Mouse (Mus musculus): ENCODE data around the gene 1700001C19Rik. TPM values are rescaled to one million over a fixed set of nuclear protein-coding genes. Genes with fewer than 3 reads are reported as not detected.

1700001C19Rik gene
- total and polyA plus RNA-seq, 3 experiments, result not detected

- peaks cover 12% of the 10 kb centered on the region for H3K27me3 ChIP-seq (replicated peaks)
- no peaks in the 10 kb centered on the region for H3K9me3 ChIP-seq (replicated peaks; ENCODE audit: low read length)
- H3K4me2 ChIP-seq (ENCODE audit: insufficient read depth, low read depth, poor library complexity, severe bottlenecking), result peak overlapping the region; percentile 35; the same call in 1 of the 2 replicates
- no peak overlapping the region for H3K27ac ChIP-seq (ENCODE audit: insufficient read depth, low read depth)
- in situ Hi-C loops (cut with MboI; ENCODE audit: low pct_ligation_motif_present, low pct_unique_long_range_greater_than_20kb, low sequenced_read_pairs), result no loop called here
- H3K36me3 ChIP-seq (replicated peaks in 1 of 2; ENCODE audit: control insufficient read depth in 1 of 2, insufficient read depth in 1 of 2, low read length in 1 of 2), result no peaks in the 10 kb centered on the region
- H3K4me1 ChIP-seq (ENCODE audit: control insufficient read depth in 1 of 2, insufficient read depth in 2 of 2), result peaks cover 14 to 49% of the 10 kb centered on the region in 2 experiments
- peak; percentile 65 for DNase-seq (ENCODE audit: extremely low read depth)
- H3K9ac ChIP-seq (ENCODE audit: insufficient read depth, low read depth), result no peak overlapping the region
- no peak overlapping the region for H3K4me3 ChIP-seq (replicated peaks in 1 of 3; ENCODE audit: low read depth in 2 of 3, low read length in 2 of 3, poor library complexity in 1 of 3)
- dilution Hi-C loops (cut with MboI; ENCODE audit: extremely low pct_ligation_motif_present, extremely low pct_unique_long_range_greater_than_20kb, low sequenced_read_pairs), result no loop called here
- no peaks in the 10 kb centered on the region for H3K79me2 ChIP-seq (replicated peaks; ENCODE audit: control insufficient read depth, extremely low read depth, insufficient read depth, poor library complexity, severe bottlenecking)
- TF ChIP-seq IRF4 (IDR thresholded peaks at IDR 0.05; ENCODE audit: low read depth, low read length), result peak; percentile 21; the same call in 1 of the 2 replicates
- TF ChIP-seq EP300 (IDR thresholded peaks at IDR 0.05; ENCODE audit: low read length), result no peak
- TF ChIP-seq BHLHE40 (IDR thresholded peaks at IDR 0.05; ENCODE audit: low read depth, low read length), result peak; percentile 89
- TF ChIP-seq TCF12 (IDR thresholded peaks at IDR 0.05; ENCODE audit: low read depth, low read length), result peak; percentile 42; the same call in 1 of the 2 replicates
Observed at GRCm38 (mm10) chr17:47462728-47463388, 25.7 kb upstream of the 1700001C19Rik start.

- dilution Hi-C loops (cut with MboI; ENCODE audit: extremely low pct_ligation_motif_present, extremely low pct_unique_long_range_greater_than_20kb, low sequenced_read_pairs) (no loop called here), in situ Hi-C loops (cut with MboI; ENCODE audit: low pct_ligation_motif_present, low pct_unique_long_range_greater_than_20kb, low sequenced_read_pairs) (no loop called here)
- no peak for DNase-seq (ENCODE audit: extremely low read depth)
- no peaks in the 10 kb centered on the region for H3K9me3 ChIP-seq (replicated peaks; ENCODE audit: low read length)
- no peaks in the 10 kb centered on the region for H3K79me2 ChIP-seq (replicated peaks; ENCODE audit: control insufficient read depth, extremely low read depth, insufficient read depth, poor library complexity, severe bottlenecking)
- H3K27me3 ChIP-seq (replicated peaks), result peaks cover 7% of the 10 kb centered on the region
- H3K36me3 ChIP-seq (replicated peaks in 1 of 2; ENCODE audit: control insufficient read depth in 1 of 2, insufficient read depth in 1 of 2, low read length in 1 of 2), result no peaks in the 10 kb centered on the region
- no peak overlapping the region for H3K4me2 ChIP-seq (ENCODE audit: insufficient read depth, low read depth, poor library complexity, severe bottlenecking)
- no peak overlapping the region for H3K4me3 ChIP-seq (replicated peaks in 1 of 3; ENCODE audit: low read depth in 2 of 3, low read length in 2 of 3, poor library complexity in 1 of 3)
- H3K9ac ChIP-seq (ENCODE audit: insufficient read depth, low read depth), result no peak overlapping the region
- H3K27ac ChIP-seq (ENCODE audit: insufficient read depth, low read depth), result no peak overlapping the region
- TF ChIP-seq MEF2A (IDR thresholded peaks at IDR 0.05; ENCODE audit: borderline replicate concordance, low read depth, low read length) (no peak), ZKSCAN1 (IDR thresholded peaks at IDR 0.05; ENCODE audit: borderline replicate concordance, low read depth, low read length) (no peak), POLR2AphosphoS2 (IDR thresholded peaks at IDR 0.05; ENCODE audit: low read depth, low read length) (no peak), JUN (IDR thresholded peaks at IDR 0.05; ENCODE audit: insufficient read depth, low read depth, low read length) (no peak), POLR2A (IDR thresholded peaks at IDR 0.05; ENCODE audit: low read depth, low read length) (no peak), ETS1 (conservative IDR thresholded peaks at IDR 0.05; ENCODE audit: low read depth, low read length) (no peak), MXI1 (IDR thresholded peaks at IDR 0.05; ENCODE audit: low read depth, low read length) (no peak), MAFK (IDR thresholded peaks at IDR 0.05; ENCODE audit: insufficient replicate concordance, low read length) (no peak), SIN3A (IDR thresholded peaks at IDR 0.05; ENCODE audit: low read length) (no peak)
- peaks cover 14 to 49% of the 10 kb centered on the region in 2 experiments for H3K4me1 ChIP-seq (ENCODE audit: control insufficient read depth in 1 of 2, insufficient read depth in 2 of 2)
Observed at GRCm38 (mm10) chr17:47462209-47462608, 25.0 kb upstream of the 1700001C19Rik start.

GRCm38 (mm10) chr17:47461688-47462087 lies 24.5 kb upstream of the 1700001C19Rik start:
- Histone ChIP-seq H3K79me2 (replicated peaks; ENCODE audit: control insufficient read depth, extremely low read depth, insufficient read depth, poor library complexity, severe bottlenecking) (no peaks in the 10 kb centered on the region), H3K4me1 (ENCODE audit: control insufficient read depth in 1 of 2, insufficient read depth in 2 of 2) (peaks cover 15 to 49% of the 10 kb centered on the region in 2 experiments), H3K27me3 (replicated peaks) (peaks cover 2% of the 10 kb centered on the region), H3K36me3 (replicated peaks in 1 of 2; ENCODE audit: control insufficient read depth in 1 of 2, insufficient read depth in 1 of 2, low read length in 1 of 2) (no peaks in the 10 kb centered on the region), H3K4me3 (replicated peaks in 1 of 3; ENCODE audit: low read depth in 2 of 3, low read length in 2 of 3, poor library complexity in 1 of 3) (no peak overlapping the region), H3K4me2 (ENCODE audit: insufficient read depth, low read depth, poor library complexity, severe bottlenecking) (no peak overlapping the region), H3K27ac (ENCODE audit: insufficient read depth, low read depth) (no peak overlapping the region), H3K9ac (ENCODE audit: insufficient read depth, low read depth) (no peak overlapping the region), H3K9me3 (replicated peaks; ENCODE audit: low read length) (no peaks in the 10 kb centered on the region)
- in situ Hi-C loops (cut with MboI; ENCODE audit: low pct_ligation_motif_present, low pct_unique_long_range_greater_than_20kb, low sequenced_read_pairs), result no loop called here
- TF ChIP-seq ZMIZ1 (IDR thresholded peaks at IDR 0.05; ENCODE audit: low read depth, low read length), result no peak
- no peak for TF ChIP-seq ZC3H11A (IDR thresholded peaks at IDR 0.05; ENCODE audit: low read depth, low read length)
- no peak for TF ChIP-seq ZNF384 (IDR thresholded peaks at IDR 0.05; ENCODE audit: low read depth, low read length)
- TF ChIP-seq NRF1 (IDR thresholded peaks at IDR 0.05; ENCODE audit: low read depth, low read length), result no peak
- no peak for TF ChIP-seq NELFE (IDR thresholded peaks at IDR 0.05; ENCODE audit: low read depth, low read length)
- TF ChIP-seq CHD2 (IDR thresholded peaks at IDR 0.05; ENCODE audit: low read length), result no peak
- no peak for TF ChIP-seq SIN3A (IDR thresholded peaks at IDR 0.05; ENCODE audit: low read length)
- no peak for TF ChIP-seq HCFC1 (IDR thresholded peaks at IDR 0.05; ENCODE audit: low read depth, low read length)
- TF ChIP-seq USF2 (conservative IDR thresholded peaks at IDR 0.05; ENCODE audit: low read depth, low read length), result no peak
- TF ChIP-seq TBP (conservative IDR thresholded peaks at IDR 0.05; ENCODE audit: low read depth, low read length), result no peak
- no peak for TF ChIP-seq SMC3 (IDR thresholded peaks at IDR 0.05; ENCODE audit: low read depth, low read length)
- no peak for TF ChIP-seq ETS1 (conservative IDR thresholded peaks at IDR 0.05; ENCODE audit: low read depth, low read length)
- TF ChIP-seq BHLHE40 (IDR thresholded peaks at IDR 0.05; ENCODE audit: low read depth, low read length), result no peak
- DNase-seq (ENCODE audit: extremely low read depth), result no peak
- dilution Hi-C loops (cut with MboI; ENCODE audit: extremely low pct_ligation_motif_present, extremely low pct_unique_long_range_greater_than_20kb, low sequenced_read_pairs), result no loop called here
